Mouse (Mus musculus): ENCODE measurements around the gene Hoxa1. TPM values are rescaled to one million over a fixed set of nuclear protein-coding genes. Genes with fewer than 3 reads are reported as not detected.

Hoxa1 gene
- polyA plus RNA-seq (2014; fragmentation: Nextera tagmentation; extraction: Ambion mirVana): 4.0 and 4.1 TPM in 2 replicates

- Histone ChIP-seq H3K9ac (ENCODE audit: low read depth, low read length) (peak within 1 kb of the TSS; percentile 84), H3K4me3 (ENCODE audit: low read depth, low read length) (peak within 1 kb of the TSS; percentile 76), H3K4me1 (replicated peaks; ENCODE audit: control insufficient read depth, insufficient read depth, low read length) (no peaks in the 10 kb centered on the region), H3K36me3 (ENCODE audit: control insufficient read depth, insufficient read depth, low read length) (no peaks in the 10 kb centered on the region), H3K27me3 (ENCODE audit: control insufficient read depth, insufficient read depth, low read length) (peaks cover 53% of the 10 kb centered on the region), H3K4me2 (replicated peaks; ENCODE audit: low read depth, low read length) (peak within 1 kb of the TSS; percentile 95), H3K27ac (ENCODE audit: low read depth, low read length) (peak within 1 kb of the TSS; percentile 94), H3K9me3 (ENCODE audit: control insufficient read depth, low read length) (no peaks in the 10 kb centered on the region)
- WGBS: under 1% methylated on average over 52 of the region's 55 CpGs
- peak; percentile 91 for ATAC-seq (ENCODE audit: low FRiP score)
- peak; percentile 86 for DNase-seq (ENCODE audit: low spot score)
Measured at GRCm38 (mm10) chr6:52158276-52159051, at the start of gene Hoxa1. Gene Hoxa1, minus strand, starts transcription at chr6:52158317.

- H3K4me1 ChIP-seq (replicated peaks; ENCODE audit: control insufficient read depth, insufficient read depth, low read length): peaks cover 4% of the 10 kb centered on the region; the same call in 1 of the 2 replicates
- ATAC-seq (ENCODE audit: low FRiP score) (no peak), DNase-seq (ENCODE audit: low spot score) (no peak)
- no peak overlapping the region for H3K9ac ChIP-seq (ENCODE audit: low read depth, low read length)
- H3K27me3 ChIP-seq (ENCODE audit: control insufficient read depth, insufficient read depth, low read length): peaks cover 94% of the 10 kb centered on the region
- no peaks in the 10 kb centered on the region for H3K36me3 ChIP-seq (ENCODE audit: control insufficient read depth, insufficient read depth, low read length)
- H3K4me3 ChIP-seq (ENCODE audit: low read depth, low read length): no peak overlapping the region
- H3K9me3 ChIP-seq (ENCODE audit: control insufficient read depth, low read length): no peaks in the 10 kb centered on the region
- peak overlapping the region; percentile 14; the same call in 1 of the 2 replicates for H3K4me2 ChIP-seq (replicated peaks; ENCODE audit: low read depth, low read length)
- no peak overlapping the region for H3K27ac ChIP-seq (ENCODE audit: low read depth, low read length)
Measured at GRCm38 (mm10) chr6:52207684-52207976, 49.5 kb upstream of the Hoxa1 start.

- no peaks in the 10 kb centered on the region for H3K9me3 ChIP-seq (ENCODE audit: control insufficient read depth, low read length)
- 8% methylated on average over 4 of the region's 4 CpGs for WGBS
- no peak overlapping the region; the same call in 1 of the 2 replicates for H3K4me3 ChIP-seq (ENCODE audit: low read depth, low read length)
- H3K4me2 ChIP-seq (replicated peaks; ENCODE audit: low read depth, low read length): peak overlapping the region; percentile 14; the same call in 1 of the 2 replicates
- peaks cover 93% of the 10 kb centered on the region for H3K27me3 ChIP-seq (ENCODE audit: control insufficient read depth, insufficient read depth, low read length)
- H3K27ac ChIP-seq (ENCODE audit: low read depth, low read length): no peak overlapping the region
- ATAC-seq (ENCODE audit: low FRiP score) (no peak), DNase-seq (ENCODE audit: low spot score) (peak; percentile 54)
- H3K36me3 ChIP-seq (ENCODE audit: control insufficient read depth, insufficient read depth, low read length): no peaks in the 10 kb centered on the region
- H3K9ac ChIP-seq (ENCODE audit: low read depth, low read length): peak overlapping the region; percentile 12; the same call in 1 of the 2 replicates
- peaks cover 4% of the 10 kb centered on the region; the same call in 1 of the 2 replicates for H3K4me1 ChIP-seq (replicated peaks; ENCODE audit: control insufficient read depth, insufficient read depth, low read length)
Measured at GRCm38 (mm10) chr6:52206882-52207683, 49.0 kb upstream of the Hoxa1 start.

- H3K9me3 ChIP-seq (ENCODE audit: control insufficient read depth, low read length): no peaks in the 10 kb centered on the region
- peaks cover 91% of the 10 kb centered on the region for H3K27me3 ChIP-seq (ENCODE audit: control insufficient read depth, insufficient read depth, low read length)
- peak overlapping the region; percentile 39 for H3K4me2 ChIP-seq (replicated peaks; ENCODE audit: low read depth, low read length)
- peak overlapping the region; percentile 17 for H3K4me3 ChIP-seq (ENCODE audit: low read depth, low read length)
- no peaks in the 10 kb centered on the region for H3K36me3 ChIP-seq (ENCODE audit: control insufficient read depth, insufficient read depth, low read length)
- peak overlapping the region; percentile 48 for H3K27ac ChIP-seq (ENCODE audit: low read depth, low read length)
- DNase-seq (ENCODE audit: low spot score): peak; percentile 65
- ATAC-seq (ENCODE audit: low FRiP score): no peak
- H3K4me1 ChIP-seq (replicated peaks; ENCODE audit: control insufficient read depth, insufficient read depth, low read length): 0 out of 2 replicates have a peak, but pooled peaks cover 4% of the 10 kb centered on the region
- peak overlapping the region; percentile 12 for H3K9ac ChIP-seq (ENCODE audit: low read depth, low read length)
- WGBS: under 1% methylated on average over 55 of the region's 55 CpGs
Measured at GRCm38 (mm10) chr6:52205638-52206621, 47.8 kb upstream of the Hoxa1 start.

DNA sequence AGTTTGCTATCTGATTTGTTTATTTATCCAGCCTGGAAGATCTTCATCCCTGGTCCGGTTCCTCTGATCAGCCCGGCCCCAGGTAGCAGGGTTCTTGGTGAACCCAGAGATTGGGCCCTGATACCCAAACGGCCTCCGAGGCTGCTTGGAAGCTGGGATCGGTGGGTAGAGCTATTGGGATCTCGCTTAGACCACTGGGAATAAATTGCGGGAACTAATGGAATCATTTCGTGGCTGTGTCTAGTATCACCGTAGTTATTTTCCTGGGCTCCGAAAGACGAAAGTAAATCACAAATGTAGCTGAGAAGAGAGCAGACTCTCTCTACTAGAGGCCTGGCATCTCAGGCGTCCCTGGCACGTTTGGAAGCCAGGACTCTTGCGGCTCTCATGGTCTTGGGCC lies 47.1 kb upstream of the Hoxa1 start:
- Histone ChIP-seq H3K9ac (ENCODE audit: low read depth, low read length) (peak overlapping the region; percentile 12; the same call in 1 of the 2 replicates), H3K27ac (ENCODE audit: low read depth, low read length) (peak overlapping the region; percentile 48), H3K4me2 (replicated peaks; ENCODE audit: low read depth, low read length) (peak overlapping the region; percentile 39; the same call in 1 of the 2 replicates), H3K36me3 (ENCODE audit: control insufficient read depth, insufficient read depth, low read length) (no peaks in the 10 kb centered on the region), H3K9me3 (ENCODE audit: control insufficient read depth, low read length) (no peaks in the 10 kb centered on the region), H3K4me3 (ENCODE audit: low read depth, low read length) (peak overlapping the region; percentile 17; the same call in 1 of the 2 replicates), H3K27me3 (ENCODE audit: control insufficient read depth, insufficient read depth, low read length) (peaks cover 93% of the 10 kb centered on the region), H3K4me1 (replicated peaks; ENCODE audit: control insufficient read depth, insufficient read depth, low read length) (0 out of 2 replicates have a peak, but pooled peaks cover 4% of the 10 kb centered on the region)
- DNase-seq (ENCODE audit: low spot score): peak; percentile 66
- ATAC-seq (ENCODE audit: low FRiP score): no peak
- WGBS: 3% methylated on average over 14 of the region's 14 CpGs

DNA sequence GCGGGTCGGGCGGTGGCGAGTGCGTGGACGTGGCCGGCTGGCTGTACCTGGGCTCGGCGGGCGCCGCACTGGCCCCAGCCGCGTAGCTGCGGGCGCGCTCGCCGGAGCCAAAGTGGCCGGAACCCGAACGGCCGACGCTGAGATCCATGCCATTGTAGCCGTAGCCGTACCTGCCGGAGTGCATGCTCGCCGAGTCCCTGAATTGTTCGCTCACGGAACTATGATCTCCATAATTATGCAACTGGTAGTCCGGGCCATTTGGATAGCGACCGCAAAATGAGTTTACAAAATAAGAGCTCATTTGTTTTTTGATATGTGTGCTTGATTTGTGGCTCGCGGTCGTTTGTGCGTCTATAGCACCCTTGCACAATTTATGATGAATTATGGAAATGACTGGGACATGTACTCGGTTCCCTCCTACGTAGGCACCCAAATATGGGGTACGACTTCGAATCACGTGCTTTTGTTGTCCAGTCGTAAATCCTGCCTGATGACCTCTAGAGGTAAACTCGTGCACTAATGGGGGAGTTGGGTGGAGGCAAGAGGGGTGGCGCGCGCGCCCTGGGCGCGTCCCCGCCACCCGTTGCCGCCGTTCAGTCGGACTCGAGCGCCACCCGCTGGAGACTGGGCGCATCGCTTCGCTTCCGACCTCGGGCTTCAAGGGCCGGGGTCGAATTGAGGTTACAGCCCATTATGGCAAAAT lies 46.1 kb upstream of the Hoxa1 start, which contains the start of gene Hoxa5:
TSS of gene Hoxa5 (minus strand) at position 538 of the 703 bp plus-strand sequence.
- Histone ChIP-seq H3K9ac (ENCODE audit: low read depth, low read length) (peak within 1 kb of the TSS; percentile 77), H3K27ac (ENCODE audit: low read depth, low read length) (peak within 1 kb of the TSS; percentile 79), H3K27me3 (ENCODE audit: control insufficient read depth, insufficient read depth, low read length) (peaks cover 93% of the 10 kb centered on the region), H3K4me1 (replicated peaks; ENCODE audit: control insufficient read depth, insufficient read depth, low read length) (0 out of 2 replicates have a peak, but pooled peaks cover 4% of the 10 kb centered on the region), H3K4me3 (ENCODE audit: low read depth, low read length) (peak within 1 kb of the TSS; percentile 56), H3K9me3 (ENCODE audit: control insufficient read depth, low read length) (no peaks in the 10 kb centered on the region), H3K36me3 (ENCODE audit: control insufficient read depth, insufficient read depth, low read length) (no peaks in the 10 kb centered on the region), H3K4me2 (replicated peaks; ENCODE audit: low read depth, low read length) (peak within 1 kb of the TSS; percentile 59)
- ATAC-seq (ENCODE audit: low FRiP score) (peak; percentile 64; the same call in 1 of the 2 replicates), DNase-seq (ENCODE audit: low spot score) (peak; percentile 62)
- under 1% methylated on average over 58 of the region's 65 CpGs for WGBS

DNA sequence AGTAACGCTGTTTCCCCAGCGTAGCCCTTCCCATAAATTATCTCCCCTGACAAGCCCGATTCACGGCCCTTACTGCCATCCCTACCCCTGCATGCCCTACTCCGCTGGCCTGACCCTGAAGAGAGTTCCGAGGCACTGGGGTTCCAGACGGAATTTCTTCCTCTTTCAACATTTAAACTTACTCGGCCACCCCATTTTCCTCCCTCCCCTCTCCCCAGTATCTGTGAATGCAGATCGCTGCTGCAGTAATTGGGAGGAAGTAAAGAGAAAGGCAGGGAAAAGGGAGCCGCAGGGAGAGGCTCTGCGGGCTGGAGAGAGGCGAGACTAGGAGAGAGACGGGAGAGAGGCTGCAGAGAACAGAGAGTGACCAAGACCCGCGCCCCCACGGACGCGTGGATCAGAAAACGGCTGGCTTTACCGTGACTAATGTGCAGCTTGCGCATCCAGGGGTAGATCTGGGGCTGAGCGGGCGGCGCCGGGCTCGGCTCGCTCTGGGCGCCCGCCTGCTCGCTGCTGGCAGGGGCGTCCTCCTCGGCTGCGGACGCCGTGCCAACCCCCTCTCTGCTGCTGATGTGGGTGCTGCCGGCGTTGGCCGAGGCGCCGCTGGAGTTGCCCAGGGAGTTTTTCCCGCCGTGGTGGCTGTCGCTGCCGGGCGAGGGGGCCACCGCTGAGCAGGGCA lies 45.4 kb upstream of the Hoxa1 start:
- under 1% methylated on average over 37 of the region's 46 CpGs for WGBS
- no peak for DNase-seq (ENCODE audit: low spot score)
- Histone ChIP-seq H3K9me3 (ENCODE audit: control insufficient read depth, low read length) (no peaks in the 10 kb centered on the region), H3K4me3 (ENCODE audit: low read depth, low read length) (peak overlapping the region; percentile 56), H3K4me1 (replicated peaks; ENCODE audit: control insufficient read depth, insufficient read depth, low read length) (0 out of 2 replicates have a peak, but pooled peaks cover under 1% of the 10 kb centered on the region), H3K36me3 (ENCODE audit: control insufficient read depth, insufficient read depth, low read length) (no peaks in the 10 kb centered on the region), H3K9ac (ENCODE audit: low read depth, low read length) (peak overlapping the region; percentile 77), H3K4me2 (replicated peaks; ENCODE audit: low read depth, low read length) (peak overlapping the region; percentile 59), H3K27ac (ENCODE audit: low read depth, low read length) (peak overlapping the region; percentile 79), H3K27me3 (ENCODE audit: control insufficient read depth, insufficient read depth, low read length) (peaks cover 91% of the 10 kb centered on the region)
- ATAC-seq (ENCODE audit: low FRiP score): peak; percentile 43; the same call in 1 of the 2 replicates

All from hindbrain, embryonic 11.5 days (tissue).